Mouse (Mus musculus) embryonic fibroblast, embryonic 13.5 days (primary cell): ENCODE measurements around the gene Zfp37.

Source experiments
- CTCF ChIP-seq: IDR thresholded peaks from 2 replicates; pipeline ENCODE4 v1.5.1; 2011; ENCODE audit warnings: mild to moderate bottlenecking, control low read depth, low read length, moderate library complexity, borderline replicate concordance; ENCODE audit not compliant: insufficient read depth
- POLR2A ChIP-seq: IDR thresholded peaks from 2 replicates; pipeline ENCODE4 v1.6.1; 2011; ENCODE audit warnings: low read depth, mild to moderate bottlenecking, control low read depth, low read length, moderate library complexity

DNA sequence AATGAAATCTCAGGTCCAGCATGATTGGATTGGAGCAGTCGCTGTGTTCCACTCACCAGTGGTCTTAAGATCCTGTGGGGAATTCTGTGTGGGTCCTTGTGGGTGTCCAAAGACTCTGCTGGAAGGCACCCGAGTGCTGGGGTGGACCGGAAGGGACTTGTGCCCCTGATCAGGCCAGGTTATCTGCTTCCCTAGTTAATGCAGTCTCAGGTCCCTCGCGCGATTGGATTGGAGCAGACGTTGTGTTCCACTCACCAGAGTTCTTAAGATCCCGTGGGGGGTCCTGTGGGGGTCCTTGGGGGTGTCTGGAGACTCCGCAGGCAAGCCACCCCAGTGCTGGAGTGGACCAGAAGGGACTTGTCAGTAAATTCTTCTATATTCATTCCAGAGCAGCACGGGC is 41.8 kb upstream of the Zfp37 start:
- TF ChIP-seq CTCF (no peak), POLR2A (no peak)
